Mouse (Mus musculus): ENCODE data around the gene Unc5c. TPM values are rescaled to one million over a fixed set of nuclear protein-coding genes. Genes with fewer than 3 reads are reported as not detected.

Unc5c gene
- polyA plus RNA-seq, 1 experiment from 2014 or later: 20.7 TPM

GRCm38 (mm10) chr3:141498348-141499056 is 33.5 kb downstream of the Unc5c start:
- 57% methylated on average over 4 of the region's 4 CpGs for WGBS
- Histone ChIP-seq H3K4me1 (ENCODE audit: control insufficient read depth, insufficient read depth, low read length) (no peaks in the 10 kb centered on the region), H3K36me3 (ENCODE audit: control insufficient read depth, insufficient read depth, low read length) (no peaks in the 10 kb centered on the region), H3K27me3 (ENCODE audit: control insufficient read depth, insufficient read depth, low read length) (no peaks in the 10 kb centered on the region), H3K9me3 (ENCODE audit: control insufficient read depth, low read length) (no peaks in the 10 kb centered on the region), H3K4me2 (ENCODE audit: low read depth, low read length) (no peak overlapping the region), H3K4me3 (ENCODE audit: low read depth, low read length) (no peak overlapping the region), H3K9ac (replicated peaks; ENCODE audit: low read depth, low read length) (no peak overlapping the region), H3K27ac (ENCODE audit: low read depth, low read length) (no peak overlapping the region)
- ATAC-seq (ENCODE audit: low read depth): no peak

GRCm38 (mm10) chr3:141501845-141502505 is 37.0 kb downstream of the Unc5c start:
- Histone ChIP-seq H3K9me3 (ENCODE audit: control insufficient read depth, low read length) (no peaks in the 10 kb centered on the region), H3K27ac (ENCODE audit: low read depth, low read length) (no peak overlapping the region), H3K9ac (replicated peaks; ENCODE audit: low read depth, low read length) (no peak overlapping the region), H3K4me2 (ENCODE audit: low read depth, low read length) (no peak overlapping the region), H3K4me3 (ENCODE audit: low read depth, low read length) (no peak overlapping the region), H3K4me1 (ENCODE audit: control insufficient read depth, insufficient read depth, low read length) (no peaks in the 10 kb centered on the region), H3K36me3 (ENCODE audit: control insufficient read depth, insufficient read depth, low read length) (no peaks in the 10 kb centered on the region), H3K27me3 (ENCODE audit: control insufficient read depth, insufficient read depth, low read length) (no peaks in the 10 kb centered on the region)
- ATAC-seq (ENCODE audit: low read depth): no peak
- WGBS: 56% methylated on average over 4 of the region's 4 CpGs

- Histone ChIP-seq H3K9ac (replicated peaks; ENCODE audit: low read depth, low read length) (no peak overlapping the region), H3K9me3 (ENCODE audit: control insufficient read depth, low read length) (no peaks in the 10 kb centered on the region), H3K4me3 (ENCODE audit: low read depth, low read length) (no peak overlapping the region), H3K4me2 (ENCODE audit: low read depth, low read length) (no peak overlapping the region), H3K27me3 (ENCODE audit: control insufficient read depth, insufficient read depth, low read length) (no peaks in the 10 kb centered on the region), H3K27ac (ENCODE audit: low read depth, low read length) (no peak overlapping the region), H3K36me3 (ENCODE audit: control insufficient read depth, insufficient read depth, low read length) (no peaks in the 10 kb centered on the region), H3K4me1 (ENCODE audit: control insufficient read depth, insufficient read depth, low read length) (no peaks in the 10 kb centered on the region)
- no peak for ATAC-seq (ENCODE audit: low read depth)
- WGBS: 90% methylated on average over 3 of the region's 3 CpGs
Measured at GRCm38 (mm10) chr3:141503331-141503730, 38.3 kb downstream of the Unc5c start.

GRCm38 (mm10) chr3:141509772-141510171 is 44.8 kb downstream of the Unc5c start:
- Histone ChIP-seq H3K27ac (ENCODE audit: low read depth, low read length) (no peak overlapping the region), H3K36me3 (ENCODE audit: control insufficient read depth, insufficient read depth, low read length) (no peaks in the 10 kb centered on the region), H3K27me3 (ENCODE audit: control insufficient read depth, insufficient read depth, low read length) (no peaks in the 10 kb centered on the region), H3K4me1 (ENCODE audit: control insufficient read depth, insufficient read depth, low read length) (no peaks in the 10 kb centered on the region), H3K9ac (replicated peaks; ENCODE audit: low read depth, low read length) (no peak overlapping the region), H3K4me2 (ENCODE audit: low read depth, low read length) (no peak overlapping the region), H3K4me3 (ENCODE audit: low read depth, low read length) (no peak overlapping the region), H3K9me3 (ENCODE audit: control insufficient read depth, low read length) (no peaks in the 10 kb centered on the region)
- ATAC-seq (ENCODE audit: low read depth): no peak
- 25% methylated on average over 1 of the region's 1 CpGs for WGBS

GRCm38 (mm10) chr3:141511253-141512038 is 46.4 kb downstream of the Unc5c start:
- WGBS: 82% methylated on average over 5 of the region's 5 CpGs
- H3K36me3 ChIP-seq (ENCODE audit: control insufficient read depth, insufficient read depth, low read length): no peaks in the 10 kb centered on the region
- H3K4me1 ChIP-seq (ENCODE audit: control insufficient read depth, insufficient read depth, low read length): no peaks in the 10 kb centered on the region
- no peaks in the 10 kb centered on the region for H3K9me3 ChIP-seq (ENCODE audit: control insufficient read depth, low read length)
- ATAC-seq (ENCODE audit: low read depth): no peak
- H3K4me2 ChIP-seq (ENCODE audit: low read depth, low read length): no peak overlapping the region
- H3K27me3 ChIP-seq (ENCODE audit: control insufficient read depth, insufficient read depth, low read length): no peaks in the 10 kb centered on the region
- no peak overlapping the region for H3K27ac ChIP-seq (ENCODE audit: low read depth, low read length)
- H3K4me3 ChIP-seq (ENCODE audit: low read depth, low read length): no peak overlapping the region
- no peak overlapping the region for H3K9ac ChIP-seq (replicated peaks; ENCODE audit: low read depth, low read length)

GRCm38 (mm10) chr3:141528751-141529150 is 63.7 kb downstream of the Unc5c start:
- Histone ChIP-seq H3K27me3 (ENCODE audit: control insufficient read depth, insufficient read depth, low read length) (no peaks in the 10 kb centered on the region), H3K36me3 (ENCODE audit: control insufficient read depth, insufficient read depth, low read length) (no peaks in the 10 kb centered on the region), H3K4me1 (ENCODE audit: control insufficient read depth, insufficient read depth, low read length) (no peaks in the 10 kb centered on the region), H3K4me3 (ENCODE audit: low read depth, low read length) (no peak overlapping the region), H3K9me3 (ENCODE audit: control insufficient read depth, low read length) (no peaks in the 10 kb centered on the region), H3K27ac (ENCODE audit: low read depth, low read length) (no peak overlapping the region), H3K4me2 (ENCODE audit: low read depth, low read length) (no peak overlapping the region), H3K9ac (replicated peaks; ENCODE audit: low read depth, low read length) (no peak overlapping the region)
- ATAC-seq (ENCODE audit: low read depth): no peak

GRCm38 (mm10) chr3:141529599-141529998 is 64.6 kb downstream of the Unc5c start:
- Histone ChIP-seq H3K27ac (ENCODE audit: low read depth, low read length) (no peak overlapping the region), H3K36me3 (ENCODE audit: control insufficient read depth, insufficient read depth, low read length) (no peaks in the 10 kb centered on the region), H3K27me3 (ENCODE audit: control insufficient read depth, insufficient read depth, low read length) (no peaks in the 10 kb centered on the region), H3K9me3 (ENCODE audit: control insufficient read depth, low read length) (no peaks in the 10 kb centered on the region), H3K4me1 (ENCODE audit: control insufficient read depth, insufficient read depth, low read length) (no peaks in the 10 kb centered on the region), H3K4me3 (ENCODE audit: low read depth, low read length) (no peak overlapping the region), H3K4me2 (ENCODE audit: low read depth, low read length) (no peak overlapping the region), H3K9ac (replicated peaks; ENCODE audit: low read depth, low read length) (no peak overlapping the region)
- ATAC-seq (ENCODE audit: low read depth): no peak

GRCm38 (mm10) chr3:141533861-141534260 is 68.8 kb downstream of the Unc5c start:
- H3K27ac ChIP-seq (ENCODE audit: low read depth, low read length): no peak overlapping the region
- H3K9ac ChIP-seq (replicated peaks; ENCODE audit: low read depth, low read length): no peak overlapping the region
- H3K36me3 ChIP-seq (ENCODE audit: control insufficient read depth, insufficient read depth, low read length): no peaks in the 10 kb centered on the region
- H3K4me3 ChIP-seq (ENCODE audit: low read depth, low read length): no peak overlapping the region
- H3K27me3 ChIP-seq (ENCODE audit: control insufficient read depth, insufficient read depth, low read length): no peaks in the 10 kb centered on the region
- no peak for ATAC-seq (ENCODE audit: low read depth)
- no peaks in the 10 kb centered on the region for H3K9me3 ChIP-seq (ENCODE audit: control insufficient read depth, low read length)
- H3K4me2 ChIP-seq (ENCODE audit: low read depth, low read length): no peak overlapping the region
- no peaks in the 10 kb centered on the region for H3K4me1 ChIP-seq (ENCODE audit: control insufficient read depth, insufficient read depth, low read length)
- 76% methylated on average over 5 of the region's 5 CpGs for WGBS

GRCm38 (mm10) chr3:141536857-141537256 is 71.8 kb downstream of the Unc5c start:
- Histone ChIP-seq H3K9me3 (ENCODE audit: control insufficient read depth, low read length) (no peaks in the 10 kb centered on the region), H3K4me1 (ENCODE audit: control insufficient read depth, insufficient read depth, low read length) (no peaks in the 10 kb centered on the region), H3K4me3 (ENCODE audit: low read depth, low read length) (no peak overlapping the region), H3K27ac (ENCODE audit: low read depth, low read length) (no peak overlapping the region), H3K27me3 (ENCODE audit: control insufficient read depth, insufficient read depth, low read length) (no peaks in the 10 kb centered on the region), H3K9ac (replicated peaks; ENCODE audit: low read depth, low read length) (no peak overlapping the region), H3K36me3 (ENCODE audit: control insufficient read depth, insufficient read depth, low read length) (no peaks in the 10 kb centered on the region), H3K4me2 (ENCODE audit: low read depth, low read length) (no peak overlapping the region)
- no peak for ATAC-seq (ENCODE audit: low read depth)
- 66% methylated on average over 5 of the region's 5 CpGs for WGBS

Data from neural tube, embryonic 14.5 days (tissue).